Mouse (Mus musculus) ES-E14 (cell line): ENCODE data around the gene Igf2r.

Source experiments
- HCFC1 ChIP-seq: IDR thresholded peaks from 2 replicates; pipeline ENCODE4 v1.6.1; 2012; ENCODE audit warnings: low read length, inconsistent platforms, borderline replicate concordance; ENCODE audit not compliant: insufficient read depth
- ZC3H11A ChIP-seq: IDR thresholded peaks from 2 replicates; pipeline ENCODE4 v1.6.1; 2012; ENCODE audit warnings: low read depth, mild to moderate bottlenecking, inconsistent platforms, low read length, borderline replicate concordance

DNA sequence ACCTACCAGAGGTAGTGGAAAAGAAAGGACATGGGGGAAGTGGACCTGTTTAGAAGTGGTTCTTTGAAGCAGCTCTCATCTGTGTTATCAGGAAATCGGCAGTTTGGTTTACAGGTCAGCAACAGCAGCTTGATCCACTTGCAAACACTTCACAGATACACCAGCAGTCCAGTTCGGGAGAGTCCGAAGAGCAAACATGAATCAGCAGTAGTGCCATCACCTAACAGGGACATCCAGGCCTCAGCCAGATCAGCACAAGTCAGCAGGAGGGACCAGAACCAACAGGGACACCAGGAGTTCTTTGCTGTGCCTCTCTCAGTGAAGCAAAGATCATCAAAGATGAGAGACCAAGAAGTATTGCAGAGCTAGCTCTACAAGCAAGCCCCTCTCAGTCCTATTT, 45.0 kb upstream of the Igf2r start:
- TF ChIP-seq HCFC1: no peak
- TF ChIP-seq ZC3H11A: no peak
